Mouse (Mus musculus) spleen, postnatal 36 days (tissue): ENCODE data around the gene Fam189a1.

Source experiments
- DNase-seq, 2 experiments: peaks; one replicate each; pipeline ENCODE4 v3.0.0; 2022; ENCODE audit warnings: low spot score in 2 of 2, mixed read lengths in 1 of 2

Fam189a1 gene

GRCm38 (mm10) chr7:65156514-65156911 lies at the start of gene Fam189a1:
TSS of gene Fam189a1 (minus strand) at chr7:65156570.
- no peak for DNase-seq

DNA sequence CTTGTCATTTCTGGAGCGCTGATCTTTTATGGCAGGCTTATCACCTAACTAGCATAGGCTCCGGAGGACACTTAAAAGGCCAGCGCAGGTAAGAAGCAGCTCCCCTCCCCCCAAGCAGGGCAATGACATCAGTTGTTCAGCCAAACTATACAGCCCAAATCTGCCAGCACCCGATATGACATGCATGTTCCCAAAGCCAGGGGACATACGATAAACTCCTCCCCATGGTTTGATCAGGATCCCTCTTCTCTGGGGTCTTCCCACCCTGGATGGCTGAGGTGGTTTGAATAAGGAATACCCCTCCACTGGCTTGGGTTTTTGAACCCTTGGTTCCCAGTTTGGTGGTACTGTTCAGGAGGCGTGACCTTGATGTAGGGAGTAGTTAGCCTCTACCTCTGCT lies 49.7 kb upstream of the Fam189a1 start:
- no peak for DNase-seq

- no peak for DNase-seq
Measured at GRCm38 (mm10) chr7:65202719-65203118, 46.3 kb upstream of the Fam189a1 start.

- DNase-seq = no peak
Measured at GRCm38 (mm10) chr7:65180694-65181093, 24.3 kb upstream of the Fam189a1 start.

GRCm38 (mm10) chr7:65170762-65171161 lies 14.4 kb upstream of the Fam189a1 start:
- no peak for DNase-seq

GRCm38 (mm10) chr7:65157031-65158025 lies 958 bp upstream of the Fam189a1 start:
- no peak for DNase-seq

- no peak for DNase-seq
Measured at GRCm38 (mm10) chr7:65155628-65156513, 499 bp downstream of the Fam189a1 start.

DNA sequence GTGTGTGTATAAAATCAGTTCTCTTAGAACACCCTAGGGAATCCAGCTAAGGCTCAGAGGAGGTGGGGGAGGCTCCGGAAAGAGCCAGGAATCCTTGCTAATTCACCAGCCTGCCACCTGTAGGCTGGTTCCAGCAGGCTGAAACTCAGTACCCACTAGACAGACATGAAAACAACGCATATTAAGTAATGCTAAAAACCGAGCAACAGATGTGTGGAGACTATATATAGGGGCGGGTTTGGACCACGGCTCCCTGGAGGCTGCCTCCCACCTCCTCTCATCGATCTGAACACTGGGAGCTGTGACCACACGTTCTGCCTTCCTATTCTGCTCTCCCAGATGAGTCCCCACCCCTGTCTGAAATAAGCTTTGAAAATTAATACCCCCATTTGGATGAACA lies 1.8 kb downstream of the Fam189a1 start:
- no peak for DNase-seq

DNA sequence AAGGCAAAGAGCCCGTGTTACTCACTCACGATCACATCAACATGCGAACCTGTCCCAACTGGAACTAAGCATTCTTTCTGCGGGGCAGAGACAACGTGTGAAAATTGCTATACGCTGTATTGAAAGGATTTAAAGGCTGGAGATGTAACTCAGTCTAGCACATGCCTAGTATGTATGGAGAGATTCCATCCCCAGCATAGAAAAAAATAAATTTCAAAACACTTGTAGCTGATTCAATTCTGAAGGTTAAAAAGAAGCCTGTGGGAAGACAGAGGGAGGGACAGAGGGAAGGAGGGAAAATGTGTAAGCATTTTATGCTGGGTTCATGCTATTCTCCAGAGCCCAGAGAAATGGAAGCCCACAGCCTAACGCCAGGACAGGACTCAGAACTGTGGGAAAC lies 2.5 kb downstream of the Fam189a1 start:
- no peak for DNase-seq

GRCm38 (mm10) chr7:65151526-65151925 lies 4.8 kb downstream of the Fam189a1 start:
- no peak for DNase-seq

DNA sequence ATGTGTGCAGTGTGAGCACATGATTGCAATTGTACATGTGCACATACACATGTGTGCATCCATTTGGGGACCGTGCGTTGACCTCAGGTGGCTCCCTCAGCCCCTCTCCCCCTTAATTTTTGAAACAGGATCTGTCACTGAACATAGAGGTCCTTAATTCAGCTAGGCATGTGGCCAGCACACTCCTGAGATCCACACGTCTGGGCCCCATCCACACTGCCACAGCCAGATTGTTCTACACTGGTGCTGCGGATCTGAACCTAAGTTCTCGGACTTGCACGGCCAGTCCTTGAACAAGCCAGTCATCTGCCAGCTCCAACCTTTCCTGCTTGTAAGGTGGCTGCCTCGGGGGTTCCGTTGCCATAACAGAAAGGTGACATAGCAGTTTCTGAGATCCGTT lies 7.3 kb downstream of the Fam189a1 start:
- DNase-seq = no peak

- no peak for DNase-seq
Measured at GRCm38 (mm10) chr7:65144881-65145280, 11.5 kb downstream of the Fam189a1 start.

- DNase-seq = no peak
Measured at GRCm38 (mm10) chr7:65141907-65142698, 14.3 kb downstream of the Fam189a1 start.

GRCm38 (mm10) chr7:65140832-65141231 lies 15.5 kb downstream of the Fam189a1 start:
- no peak for DNase-seq

DNA sequence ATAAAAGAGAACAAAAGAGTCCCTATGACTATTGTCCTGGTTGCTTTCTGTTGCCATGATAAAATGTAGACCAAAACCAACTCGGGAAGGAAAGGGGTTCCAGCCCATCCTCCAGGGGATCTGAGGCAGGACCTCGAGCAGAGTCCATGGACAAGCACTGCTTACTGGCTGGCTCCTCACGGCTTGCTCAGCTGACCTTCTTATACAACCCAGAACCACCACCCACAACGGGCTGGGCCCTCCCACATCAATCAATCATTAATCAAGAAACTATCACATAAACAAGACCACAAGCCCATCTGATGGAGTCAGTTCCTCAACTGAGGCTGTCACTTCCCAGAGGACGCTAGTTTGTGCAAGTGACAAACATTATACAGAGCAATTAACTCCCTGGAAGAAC lies 16.3 kb downstream of the Fam189a1 start:
- DNase-seq = no peak

DNA sequence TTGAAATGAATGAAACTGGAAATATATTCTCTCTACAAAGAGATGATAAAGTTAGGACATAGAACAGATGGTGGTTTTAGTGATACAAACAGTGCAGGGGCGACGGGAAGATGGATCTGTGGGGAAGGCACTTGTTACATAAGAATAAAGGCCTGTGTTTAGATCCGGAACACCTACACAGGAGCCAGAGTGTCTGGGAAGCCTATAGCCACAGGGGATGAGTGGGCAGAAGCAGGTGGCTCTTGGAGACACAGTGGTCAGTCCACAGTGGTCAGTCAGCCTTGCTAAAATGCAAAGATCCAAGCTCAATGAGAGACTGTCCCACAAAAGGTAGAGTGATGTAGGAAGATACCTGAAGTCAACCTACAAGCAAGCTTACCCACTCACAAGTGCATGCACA lies 32.6 kb downstream of the Fam189a1 start:
- no peak for DNase-seq

GRCm38 (mm10) chr7:65116903-65117302 lies 39.5 kb downstream of the Fam189a1 start:
- no peak for DNase-seq

GRCm38 (mm10) chr7:65115366-65115765 lies 41.0 kb downstream of the Fam189a1 start:
- no peak for DNase-seq

GRCm38 (mm10) chr7:65111664-65112063 lies 44.7 kb downstream of the Fam189a1 start:
- DNase-seq = no peak

- DNase-seq = no peak
Measured at GRCm38 (mm10) chr7:65105566-65105965, 50.8 kb downstream of the Fam189a1 start.

- DNase-seq = no peak
Measured at GRCm38 (mm10) chr7:65105097-65105467, 51.3 kb downstream of the Fam189a1 start.
